Mouse (Mus musculus): ENCODE data around the gene Foxm1.
"Not testable (repeated sequence)": the region's sequence is repeated elsewhere in the genome, so short reads cannot be mapped to it uniquely, and the experiment has no call there.

The Foxm1 gene

GRCm38 (mm10) chr6:128376371-128377085 is 13.8 kb downstream of the Foxm1 start:
- DNase-seq: no peak

- no peak for DNase-seq
Observed at GRCm38 (mm10) chr6:128379636-128380035, 16.9 kb downstream of the Foxm1 start.

- not testable (repeated sequence) for DNase-seq
Observed at GRCm38 (mm10) chr6:128380594-128381167, 17.9 kb downstream of the Foxm1 start.

GRCm38 (mm10) chr6:128381254-128381653 is 18.5 kb downstream of the Foxm1 start:
- no peak for DNase-seq

- DNase-seq: no peak
Observed at GRCm38 (mm10) chr6:128383752-128384151, 21.0 kb downstream of the Foxm1 start.

- DNase-seq: no peak
Observed at GRCm38 (mm10) chr6:128385026-128385425, 22.3 kb downstream of the Foxm1 start.

GRCm38 (mm10) chr6:128389185-128389584 is 26.4 kb downstream of the Foxm1 start:
- DNase-seq: no peak

GRCm38 (mm10) chr6:128390683-128391082 is 27.9 kb downstream of the Foxm1 start:
- DNase-seq: no peak

- peak; percentile 72 to 85 for DNase-seq
Observed at GRCm38 (mm10) chr6:128397574-128398261, 35.0 kb downstream of the Foxm1 start.

- no peak for DNase-seq
Observed at GRCm38 (mm10) chr6:128398996-128399395, 36.2 kb downstream of the Foxm1 start, which contains the start of gene Nrip2. Gene Nrip2 (plus strand): TSS chr6:128399296.

- peak; percentile 54 to 57 for DNase-seq
Observed at GRCm38 (mm10) chr6:128399421-128400185, 36.8 kb downstream of the Foxm1 start.

- no peak for DNase-seq
Observed at GRCm38 (mm10) chr6:128404708-128405107, 41.9 kb downstream of the Foxm1 start.

- peak in 1 of 2 experiments; percentile 57 for DNase-seq
Observed at GRCm38 (mm10) chr6:128408544-128409125, 45.9 kb downstream of the Foxm1 start.

- no peak for DNase-seq
Observed at GRCm38 (mm10) chr6:128410305-128410704, 47.5 kb downstream of the Foxm1 start.

GRCm38 (mm10) chr6:128411115-128411514 is 48.3 kb downstream of the Foxm1 start:
- peak; percentile 67 to 89 for DNase-seq

- no peak for DNase-seq
Observed at GRCm38 (mm10) chr6:128416169-128416568, 53.4 kb downstream of the Foxm1 start.

- DNase-seq: no peak
Observed at GRCm38 (mm10) chr6:128418076-128418475, 55.3 kb downstream of the Foxm1 start.

GRCm38 (mm10) chr6:128421036-128421435 is 58.3 kb downstream of the Foxm1 start:
- DNase-seq: no peak

- no peak for DNase-seq
Observed at GRCm38 (mm10) chr6:128421480-128421879, 58.7 kb downstream of the Foxm1 start.

- DNase-seq: no peak
Observed at GRCm38 (mm10) chr6:128423496-128424268, 60.9 kb downstream of the Foxm1 start.

GRCm38 (mm10) chr6:128424269-128425019 is 61.7 kb downstream of the Foxm1 start, which contains the start of gene Itfg2:
Gene Itfg2 (minus strand): TSS chr6:128424931.
- DNase-seq: peak; percentile 97 to 98
